Mouse (Mus musculus): ENCODE measurements around the gene Npcd. TPM values are rescaled to one million over a fixed set of nuclear protein-coding genes. Genes with fewer than 3 reads are reported as not detected.
"Not testable (repeated sequence)": the region's sequence is repeated elsewhere in the genome, so short reads cannot be mapped to it uniquely, and the experiment has no call there.

Npcd gene
- total RNA-seq, 2 experiments from 2014 or later: 0.30 TPM; not detected in 1

DNA sequence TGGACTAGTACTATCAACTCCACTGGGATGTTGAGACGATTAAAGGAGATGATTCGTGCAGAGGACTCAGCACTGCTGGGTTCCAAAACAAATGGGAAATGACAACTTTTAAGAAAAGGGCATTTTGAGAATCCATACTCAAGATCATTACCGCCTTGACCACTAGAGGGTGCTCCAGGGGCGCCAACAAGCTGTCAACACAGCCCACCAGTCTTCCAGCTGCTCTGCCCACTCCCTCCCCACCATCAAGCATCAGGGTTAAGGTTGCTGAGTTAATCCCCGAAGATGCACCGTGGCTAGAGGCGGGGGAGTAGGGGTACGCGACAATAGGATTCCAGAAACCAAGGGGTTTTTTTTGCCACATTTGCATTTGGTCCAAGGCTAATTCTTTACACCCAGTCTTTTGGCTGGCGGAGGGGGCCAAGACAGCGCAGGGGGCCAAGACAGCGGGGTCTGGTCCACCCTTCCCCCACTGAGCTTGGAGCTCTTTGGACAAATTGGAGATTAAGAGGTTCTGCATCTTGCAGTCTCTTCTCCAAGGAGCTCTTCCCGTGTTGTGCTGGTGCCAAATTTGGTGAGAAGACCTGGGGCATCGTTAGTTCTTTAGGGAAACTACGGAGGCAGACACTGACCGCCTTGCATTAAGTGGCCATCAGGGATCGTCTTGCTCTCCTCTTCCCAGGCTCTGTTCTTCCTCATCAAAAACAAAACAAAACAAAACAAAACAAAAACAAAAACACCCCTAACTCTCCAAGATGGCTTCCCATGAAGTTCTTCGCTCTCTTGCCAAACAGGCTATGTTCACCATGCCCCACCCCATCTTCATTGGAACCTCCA is 1.8 kb downstream of the Npcd start:
- peak; percentile 82 to 86 for DNase-seq
- intact Hi-C loops (cut with DNase I): loop anchor here (1.0 to 5.0 kb wide), 3 partner anchors 51 to 250 kb away; no protein-coding TSS in a partner anchor

DNA sequence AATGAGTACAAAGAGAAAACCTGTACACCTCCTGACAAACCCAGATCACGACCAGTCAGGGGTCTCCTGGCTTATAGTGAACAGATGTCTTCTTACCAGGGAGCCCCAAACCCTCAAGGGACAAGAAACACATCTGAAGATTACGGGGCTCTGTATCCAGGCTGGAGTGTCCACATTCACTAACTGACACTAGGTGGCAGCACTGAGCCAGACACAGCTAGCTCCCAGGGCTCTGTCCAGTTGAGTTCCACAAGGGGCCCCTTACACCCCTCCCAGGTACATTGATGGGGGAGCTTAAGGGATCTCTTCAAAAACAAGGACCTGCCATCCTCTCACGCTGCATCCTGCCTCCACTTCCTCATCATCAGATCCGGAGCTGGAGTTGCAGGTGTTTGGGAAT is 3.6 kb downstream of the Npcd start:
- intact Hi-C loops (cut with DNase I): loop anchor here (2.0 to 5.0 kb wide), 2 partner anchors 78 to 252 kb away; no protein-coding TSS in a partner anchor
- DNase-seq: peak; percentile 77 to 80

GRCm38 (mm10) chr15:79829431-79829830 is 4.6 kb downstream of the Npcd start:
- intact Hi-C loops (cut with DNase I): no loop called here
- no peak for DNase-seq

GRCm38 (mm10) chr15:79828366-79829035 is 5.5 kb downstream of the Npcd start:
- intact Hi-C loops (cut with DNase I): no loop called here

DNA sequence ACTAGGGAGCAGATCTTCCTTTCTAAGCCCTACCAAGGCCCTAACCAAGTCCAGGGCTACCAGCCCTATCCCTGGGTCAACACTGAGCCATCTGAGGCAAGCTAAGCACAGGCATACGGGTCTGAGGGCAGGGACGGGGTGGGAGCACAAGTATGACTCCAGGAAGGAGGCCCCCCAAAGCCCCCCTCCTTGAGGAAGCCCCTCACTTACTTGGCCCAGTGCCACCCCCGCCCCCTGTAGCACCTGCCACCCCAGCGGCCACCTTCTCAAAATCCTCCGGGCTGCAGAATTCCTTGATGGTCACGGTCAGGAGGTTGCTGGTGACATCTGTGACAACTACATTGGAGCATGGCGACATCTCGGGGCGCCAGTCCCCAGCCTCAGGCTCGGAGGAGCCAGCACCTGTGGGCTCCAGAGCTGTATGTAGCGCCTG is 6.2 kb downstream of the Npcd start:
- DNase-seq: no peak
- intact Hi-C loops (cut with DNase I): no loop called here

More at GRCm38 (mm10) chr15:79828366-79829035, 5.5 kb downstream of the Npcd start:
- DNase-seq: no peak

GRCm38 (mm10) chr15:79827061-79827777 is 6.8 kb downstream of the Npcd start:
- intact Hi-C loops (cut with DNase I): no loop called here
- DNase-seq: no peak

GRCm38 (mm10) chr15:79826221-79826935 is 7.7 kb downstream of the Npcd start:
- intact Hi-C loops (cut with DNase I): no loop called here
- no peak for DNase-seq

DNA sequence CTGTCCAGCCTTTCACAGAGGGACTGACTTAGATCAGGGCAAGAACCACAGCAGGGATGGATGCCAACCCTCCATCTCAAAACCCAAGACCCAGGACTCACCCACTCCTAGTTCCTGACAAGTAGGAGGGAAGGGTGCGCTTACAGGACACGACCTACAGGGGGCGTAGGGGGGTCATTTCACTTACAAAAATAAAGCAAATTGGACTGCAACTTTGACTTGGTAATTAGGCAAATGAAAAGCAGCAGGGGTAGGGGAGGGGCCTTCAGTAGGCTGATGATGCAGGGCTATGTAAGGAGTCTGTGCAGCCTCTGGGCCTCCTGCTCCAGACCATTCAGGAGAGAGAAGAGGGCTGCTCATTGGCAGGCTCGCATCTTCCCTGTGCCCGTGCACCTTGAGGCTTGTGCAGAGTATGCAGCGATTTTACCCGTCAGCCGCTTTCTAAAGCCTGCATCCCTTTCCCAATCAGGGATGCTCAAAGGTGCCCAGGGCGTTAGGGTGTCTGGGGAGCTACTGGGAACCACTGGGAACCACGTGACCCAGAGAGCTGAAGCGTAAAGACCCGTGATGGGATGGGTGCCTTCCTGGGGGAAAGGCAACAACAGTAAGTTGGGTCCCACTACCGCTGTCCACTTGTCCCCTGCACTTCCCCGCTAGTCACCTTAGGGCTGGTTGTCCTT is 8.8 kb downstream of the Npcd start:
- intact Hi-C loops (cut with DNase I): no loop called here
- no peak for DNase-seq

- intact Hi-C loops (cut with DNase I): no loop called here
- peak; percentile 66 to 69 for DNase-seq
Measured at GRCm38 (mm10) chr15:79823588-79824280, 10.3 kb downstream of the Npcd start.

- intact Hi-C loops (cut with DNase I): no loop called here
- DNase-seq: no peak
Measured at GRCm38 (mm10) chr15:79822265-79823199, 11.5 kb downstream of the Npcd start.

GRCm38 (mm10) chr15:79818325-79818724 is 15.7 kb downstream of the Npcd start:
- DNase-seq: no peak
- intact Hi-C loops (cut with DNase I): no loop called here

DNA sequence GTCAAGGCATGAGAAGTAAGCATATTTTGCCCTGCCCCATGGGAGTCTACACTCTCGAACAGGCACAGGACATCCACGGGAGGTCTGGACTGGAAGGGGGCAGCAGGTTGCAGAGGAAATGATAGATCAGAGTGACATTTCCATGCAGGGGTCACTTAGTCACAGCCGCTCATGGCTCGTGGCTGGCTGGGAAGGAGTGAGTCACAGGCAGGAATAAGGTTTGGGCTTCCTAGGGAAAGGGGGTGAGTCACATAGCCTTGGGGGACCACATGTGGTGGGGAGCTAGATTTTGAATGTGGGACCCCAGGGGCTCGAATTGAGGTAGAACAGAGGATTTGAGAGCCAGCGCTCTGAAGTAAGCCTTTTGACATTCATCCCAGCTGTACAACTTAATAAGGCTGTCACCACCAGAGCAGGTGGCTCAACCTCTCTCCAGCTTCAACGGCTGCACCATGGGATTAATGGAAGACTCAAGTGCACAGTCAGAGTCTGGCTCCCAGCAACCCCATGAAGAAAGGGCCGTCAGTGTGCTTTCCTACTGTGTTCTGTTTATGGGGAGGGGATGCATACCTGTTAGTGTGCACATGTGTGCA is 20.3 kb downstream of the Npcd start:
- intact Hi-C loops (cut with DNase I): no loop called here
- no peak for DNase-seq

- DNase-seq; intact Hi-C loops (cut with DNase I): not testable (repeated sequence)
Measured at GRCm38 (mm10) chr15:79812840-79813239, 21.2 kb downstream of the Npcd start.

- intact Hi-C loops (cut with DNase I): no loop called here
- DNase-seq: no peak
Measured at GRCm38 (mm10) chr15:79810997-79811396, 23.0 kb downstream of the Npcd start.

- intact Hi-C loops (cut with DNase I): no loop called here
- DNase-seq: no peak
Measured at GRCm38 (mm10) chr15:79810061-79810460, 24.0 kb downstream of the Npcd start.

DNA sequence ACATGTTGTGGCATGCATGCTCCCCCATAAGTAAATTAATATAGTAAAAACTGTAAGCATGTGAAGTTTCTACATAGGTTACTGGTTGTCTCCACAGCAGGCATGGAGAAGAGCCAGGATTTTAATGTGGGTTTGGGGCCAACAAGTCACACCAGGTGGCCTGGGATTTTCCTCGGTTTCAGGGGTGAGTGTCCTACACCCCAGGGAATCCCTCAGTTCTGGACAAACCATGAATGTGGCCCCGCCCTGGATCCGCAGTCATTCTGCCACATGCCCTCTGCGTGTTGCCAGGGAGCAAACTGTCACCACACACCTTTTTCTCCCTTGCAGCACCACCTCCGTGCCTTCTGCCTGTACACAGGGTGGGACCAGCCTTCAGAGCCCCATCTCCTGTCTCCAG is 25.4 kb downstream of the Npcd start:
- intact Hi-C loops (cut with DNase I): no loop called here
- DNase-seq: no peak

- DNase-seq: no peak
- intact Hi-C loops (cut with DNase I): no loop called here
Measured at GRCm38 (mm10) chr15:79808114-79808513, 25.9 kb downstream of the Npcd start.

DNA sequence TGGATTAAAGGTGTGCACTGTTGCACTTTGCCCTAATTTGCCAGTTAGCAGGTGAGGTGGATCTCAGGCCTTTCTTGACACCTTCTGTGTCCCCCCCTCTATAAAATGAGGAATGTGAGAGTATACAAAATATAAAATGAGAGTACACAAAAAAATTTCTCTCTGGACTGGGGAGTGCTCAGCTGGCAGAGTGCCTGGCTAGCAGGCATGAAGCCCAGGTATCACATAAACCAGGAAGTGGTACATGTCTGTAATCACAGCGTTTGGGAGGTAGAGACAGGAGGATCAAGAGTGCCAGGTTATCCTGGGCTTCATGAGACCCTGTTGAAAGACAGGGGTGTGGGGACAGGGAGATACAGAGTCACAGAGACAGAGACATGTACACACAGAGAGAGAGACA is 27.0 kb downstream of the Npcd start:
- DNase-seq: no peak
- intact Hi-C loops (cut with DNase I): loop anchor here (1.0 kb wide), 1 partner anchor 54 kb away; no protein-coding TSS in a partner anchor

Data from heart, postnatal 36 days (tissue).